Mouse (Mus musculus) WW6 (cell line): ENCODE results near the gene Hsph1.
A peak's percentile ranks its signal among the peaks of the same experiment; 100 is the strongest.

Source experiments
- DNase-seq: peaks from one replicate; pipeline ENCODE4 v3.0.0-alpha.2; 2013; ENCODE audit warnings: low read depth, low spot score

Gene Hsph1

GRCm38 (mm10) chr5:149642366-149642765, 6.2 kb upstream of the Hsph1 start:
- no peak for DNase-seq

- DNase-seq = peak; percentile 88
These were observed 5.2 kb upstream of the Hsph1 start for GRCm38 (mm10) chr5:149641277-149641892.

- no peak for DNase-seq
These were observed 1.1 kb upstream of the Hsph1 start for GRCm38 (mm10) chr5:149637306-149637705.

- DNase-seq = no peak
These were observed 620 bp downstream of the Hsph1 start for GRCm38 (mm10) chr5:149635556-149635955.

GRCm38 (mm10) chr5:149634409-149635035, 1.7 kb downstream of the Hsph1 start:
- DNase-seq = no peak

- DNase-seq = no peak
These were observed 10.6 kb downstream of the Hsph1 start for GRCm38 (mm10) chr5:149625547-149625946.

GRCm38 (mm10) chr5:149623815-149624675, 12.1 kb downstream of the Hsph1 start:
- no peak for DNase-seq

GRCm38 (mm10) chr5:149622644-149623043, 13.5 kb downstream of the Hsph1 start:
- DNase-seq = no peak

GRCm38 (mm10) chr5:149622152-149622551, 14.0 kb downstream of the Hsph1 start:
- no peak for DNase-seq

GRCm38 (mm10) chr5:149617776-149618425, 18.3 kb downstream of the Hsph1 start:
- no peak for DNase-seq

GRCm38 (mm10) chr5:149616817-149617216, 19.4 kb downstream of the Hsph1 start:
- DNase-seq = no peak

- DNase-seq = no peak
These were observed 20.0 kb downstream of the Hsph1 start for GRCm38 (mm10) chr5:149616138-149616537.

GRCm38 (mm10) chr5:149612740-149613139, 23.4 kb downstream of the Hsph1 start:
- no peak for DNase-seq

GRCm38 (mm10) chr5:149612165-149612518, 24.0 kb downstream of the Hsph1 start:
- no peak for DNase-seq

GRCm38 (mm10) chr5:149611476-149612164, 24.6 kb downstream of the Hsph1 start:
- no peak for DNase-seq

GRCm38 (mm10) chr5:149607083-149607720, 29.0 kb downstream of the Hsph1 start:
- DNase-seq = no peak

- DNase-seq = no peak
These were observed 32.9 kb downstream of the Hsph1 start for GRCm38 (mm10) chr5:149603241-149603640.

- no peak for DNase-seq
These were observed 34.2 kb downstream of the Hsph1 start for GRCm38 (mm10) chr5:149601996-149602395.

- peak; percentile 9 for DNase-seq
These were observed 38.8 kb downstream of the Hsph1 start for GRCm38 (mm10) chr5:149597351-149597750.

- no peak for DNase-seq
These were observed 42.0 kb downstream of the Hsph1 start for GRCm38 (mm10) chr5:149594215-149594614.

- DNase-seq = no peak
These were observed 46.2 kb downstream of the Hsph1 start for GRCm38 (mm10) chr5:149589932-149590331.
